Mouse (Mus musculus): ENCODE results near the gene Olfr1309.

DNA sequence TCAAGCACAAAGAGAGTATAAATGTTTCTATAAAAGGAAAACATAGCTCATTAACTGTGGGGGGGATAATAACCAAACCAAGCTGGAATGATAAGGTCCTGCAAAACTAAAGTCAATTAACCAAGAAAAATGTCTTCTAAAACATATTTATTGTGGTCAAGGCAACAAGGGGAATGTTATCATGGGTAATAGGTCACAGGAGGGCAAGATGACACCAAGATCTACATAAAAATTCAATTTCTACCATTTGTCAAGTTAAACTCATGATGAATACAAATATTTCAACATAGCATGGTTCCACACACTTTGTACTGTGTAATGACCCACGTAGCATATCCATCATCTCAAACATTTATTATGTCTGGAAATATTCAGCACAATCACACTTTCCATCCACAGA lies at the start of gene Olfr1309:
- TF ChIP-seq CTCF (IDR thresholded peaks at IDR 0.05; ENCODE audit: extremely low read depth, insufficient read length, insufficient replicate concordance, low read depth, low read length) (no peak), POLR2A (IDR thresholded peaks at IDR 0.05; ENCODE audit: low read depth, low read length) (no peak)
